Mouse (Mus musculus) ES-E14 (cell line): ENCODE data around the gene Ankmy1.

ENCODE experiments used
- HCFC1 ChIP-seq: IDR thresholded peaks from 2 replicates; pipeline ENCODE4 v1.6.1; 2012; ENCODE audit warnings: low read length, inconsistent platforms, borderline replicate concordance; ENCODE audit not compliant: insufficient read depth
- MAFK ChIP-seq: IDR thresholded peaks from 2 replicates; pipeline ENCODE4 v1.6.1; 2014; ENCODE audit warnings: mild to moderate bottlenecking, low read depth, low read length, inconsistent platforms; ENCODE audit not compliant: insufficient read depth

DNA sequence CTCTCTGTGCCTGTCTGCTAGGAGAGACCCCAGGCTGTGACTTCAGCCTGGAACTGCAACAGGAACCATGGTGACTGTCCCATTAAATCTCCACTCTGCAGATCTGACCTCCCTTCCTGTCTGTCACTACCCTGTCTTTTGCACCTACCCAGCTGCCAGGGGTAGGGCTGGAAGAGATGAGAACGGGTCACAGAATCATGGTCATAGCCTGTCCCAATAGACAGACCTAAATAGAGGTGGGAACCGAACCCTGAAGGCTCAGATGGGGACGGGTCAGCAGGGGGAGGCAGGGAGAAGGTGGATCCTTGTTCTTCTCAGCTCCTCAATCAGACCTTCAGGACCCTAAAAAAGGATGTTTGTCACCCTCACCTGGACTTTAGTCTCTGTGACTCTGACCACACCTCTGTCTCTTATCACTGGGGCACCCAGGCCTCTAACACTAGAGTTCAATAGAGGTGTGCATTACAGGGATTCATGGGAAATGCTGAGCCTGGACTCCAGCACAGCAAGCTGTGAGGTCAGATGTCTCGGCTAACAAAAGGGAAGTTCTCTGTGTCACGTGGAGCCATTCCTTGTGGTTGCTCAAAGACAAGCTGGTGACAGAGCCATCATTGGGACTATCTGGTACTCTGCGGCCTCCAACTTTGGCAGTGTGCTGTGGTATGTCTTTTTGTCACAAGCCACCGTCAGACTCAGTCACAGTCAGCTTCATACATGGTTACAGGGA is 17.9 kb upstream of the Ankmy1 start:
- no peak for TF ChIP-seq MAFK
- no peak for TF ChIP-seq HCFC1
